Mouse (Mus musculus) forebrain, embryonic 11.5 days (tissue): Measurements from ENCODE around the gene Fbln2. TPM values are rescaled to one million over a fixed set of nuclear protein-coding genes. Genes with fewer than 3 reads are reported as not detected.

Experiments used
- ATAC-seq: fragments of 200-750 bp; cut with Nextera tagmentation; replicated peaks from 2 replicates; pipeline ENCODE4 v1.8.0; 2017; ENCODE audit warnings: moderate TSS enrichment; ENCODE audit not compliant: low FRiP score
- DNase-seq: peaks from one replicate; pipeline ENCODE4 v3.0.0-alpha.2; 2017; ENCODE audit warnings: low spot score
- H3K27ac ChIP-seq: fragments of 300-500 bp; sonication (generic); 2 replicates; pipeline ENCODE4 v1.5.1; 2014; ENCODE audit warnings: low read depth, low read length
- H3K27me3 ChIP-seq: fragments of 300-500 bp; sonication (generic); 2 replicates; pipeline ENCODE4 v1.6.1; 2014; ENCODE audit warnings: mild to moderate bottlenecking, low read length, mixed read lengths; ENCODE audit not compliant: control insufficient read depth, insufficient read depth
- H3K36me3 ChIP-seq: fragments of 300-500 bp; sonication (generic); 2 replicates; pipeline ENCODE4 v1.6.1; 2014; ENCODE audit warnings: mild to moderate bottlenecking, low read length, moderate library complexity, mixed read lengths; ENCODE audit not compliant: control insufficient read depth, insufficient read depth
- H3K4me1 ChIP-seq: fragments of 300-500 bp; sonication (generic); replicated peaks from 2 replicates; pipeline ENCODE4 v1.6.1; 2014; ENCODE audit warnings: low read length, mixed read lengths; ENCODE audit not compliant: control insufficient read depth, insufficient read depth
- H3K4me2 ChIP-seq: fragments of 300-500 bp; sonication (generic); 2 replicates; pipeline ENCODE4 v1.6.1; 2014; ENCODE audit warnings: low read depth, mild to moderate bottlenecking, low read length, moderate library complexity, mixed read lengths; ENCODE audit not compliant: severe bottlenecking
- H3K4me3 ChIP-seq: fragments of 300-500 bp; sonication (generic); 2 replicates; pipeline ENCODE4 v1.5.1; 2014; ENCODE audit warnings: low read depth, low read length
- H3K9ac ChIP-seq: fragments of 300-500 bp; sonication (generic); 2 replicates; pipeline ENCODE4 v1.6.1; 2014; ENCODE audit warnings: low read length
- H3K9me3 ChIP-seq: fragments of 300-500 bp; sonication (generic); 2 replicates; pipeline ENCODE4 v1.6.1; 2016; ENCODE audit warnings: low read length, mixed read lengths; ENCODE audit not compliant: control insufficient read depth
- WGBS: fragments of 180-500 bp; shearing (Covaris S2); extraction: QIAGEN DNeasy Blood & Tissue Kit; methylation state at CpG from one replicate; pipeline ENCODE4 v1.1.7; 2014; 5-methylcytosine and 5-hydroxymethylcytosine counted together
- polyA plus RNA-seq: library from polyadenylated mRNA; unstranded; fragments of >200 nt; fragmentation: Nextera tagmentation; extraction: Ambion mirVana; gene quantifications from 2 replicates; pipeline ENCODE4 v1.2.1, GENCODE M21; 2014

Gene Fbln2
- polyA plus RNA-seq, 1 experiment from 2014 or later: 38.9 TPM

GRCm38 (mm10) chr6:91236429-91236828 lies 24.2 kb downstream of the Fbln2 start:
- 46% methylated on average over 6 of the region's 6 CpGs for WGBS
- DNase-seq (peak; percentile 61), ATAC-seq (no peak)
- no peak overlapping the region for H3K27ac ChIP-seq
- no peaks in the 10 kb centered on the region for H3K36me3 ChIP-seq
- H3K4me2 ChIP-seq: no peak overlapping the region
- no peak overlapping the region for H3K9ac ChIP-seq
- H3K4me1 ChIP-seq: 0 out of 2 replicates have a peak, but pooled peaks cover 2% of the 10 kb centered on the region
- no peak overlapping the region for H3K4me3 ChIP-seq
- no peaks in the 10 kb centered on the region for H3K9me3 ChIP-seq
- H3K27me3 ChIP-seq: no peaks in the 10 kb centered on the region

DNA sequence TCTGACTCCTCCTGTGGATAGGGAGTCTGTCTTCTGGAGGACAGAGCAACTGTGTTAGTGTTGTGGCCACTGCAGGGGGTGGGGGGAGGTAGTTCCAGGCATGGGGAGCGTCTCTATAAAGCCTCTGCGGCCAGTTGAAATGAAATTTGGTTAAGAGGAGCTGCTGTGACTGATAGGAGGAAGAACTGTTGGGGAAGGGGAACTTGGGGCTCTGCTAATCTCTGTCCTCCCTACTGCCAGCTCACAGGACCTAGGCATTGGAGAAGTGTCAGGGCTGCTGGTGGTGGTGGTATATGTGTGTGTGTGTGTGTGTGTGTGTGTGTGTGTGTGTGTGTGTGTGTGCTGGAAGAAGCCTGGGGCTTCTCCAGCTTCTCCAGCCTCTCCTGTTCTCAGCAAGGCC lies 25.0 kb downstream of the Fbln2 start:
- H3K27ac ChIP-seq: no peak overlapping the region
- no peak for ATAC-seq
- H3K4me1 ChIP-seq: 0 out of 2 replicates have a peak, but pooled peaks cover 2% of the 10 kb centered on the region
- no peak for DNase-seq
- no peak overlapping the region for H3K4me3 ChIP-seq
- no peak overlapping the region for H3K4me2 ChIP-seq
- WGBS: 42% methylated on average over 2 of the region's 2 CpGs
- no peaks in the 10 kb centered on the region for H3K36me3 ChIP-seq
- H3K27me3 ChIP-seq: no peaks in the 10 kb centered on the region
- H3K9me3 ChIP-seq: no peaks in the 10 kb centered on the region
- H3K9ac ChIP-seq: no peak overlapping the region

DNA sequence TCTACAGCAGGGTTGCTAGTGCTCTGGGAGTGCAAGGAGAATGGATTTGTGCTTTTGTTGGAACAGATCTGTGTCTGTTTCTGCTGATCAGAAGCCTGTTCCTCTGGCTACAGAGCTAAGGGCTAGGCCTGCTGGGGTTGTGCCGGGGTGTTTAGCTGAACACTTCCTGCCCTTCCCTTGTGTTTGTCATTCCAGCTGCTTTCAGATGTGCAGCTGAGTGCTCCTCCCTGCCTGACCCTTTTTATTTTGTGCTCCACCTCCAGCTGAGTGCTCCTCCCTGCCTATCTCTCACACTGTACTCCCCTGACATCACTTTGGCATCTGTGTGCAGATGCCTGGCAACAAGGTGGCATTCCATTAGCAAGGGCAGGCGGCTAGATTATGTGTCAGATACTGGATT lies 28.3 kb downstream of the Fbln2 start:
- Histone ChIP-seq H3K9ac (no peak overlapping the region), H3K4me1 (peaks cover 7% of the 10 kb centered on the region; the same call in 1 of the 2 replicates), H3K4me2 (no peak overlapping the region), H3K27ac (no peak overlapping the region), H3K27me3 (no peaks in the 10 kb centered on the region), H3K4me3 (no peak overlapping the region), H3K36me3 (no peaks in the 10 kb centered on the region), H3K9me3 (no peaks in the 10 kb centered on the region)
- ATAC-seq (no peak), DNase-seq (no peak)
- WGBS: 81% methylated on average over 2 of the region's 2 CpGs

DNA sequence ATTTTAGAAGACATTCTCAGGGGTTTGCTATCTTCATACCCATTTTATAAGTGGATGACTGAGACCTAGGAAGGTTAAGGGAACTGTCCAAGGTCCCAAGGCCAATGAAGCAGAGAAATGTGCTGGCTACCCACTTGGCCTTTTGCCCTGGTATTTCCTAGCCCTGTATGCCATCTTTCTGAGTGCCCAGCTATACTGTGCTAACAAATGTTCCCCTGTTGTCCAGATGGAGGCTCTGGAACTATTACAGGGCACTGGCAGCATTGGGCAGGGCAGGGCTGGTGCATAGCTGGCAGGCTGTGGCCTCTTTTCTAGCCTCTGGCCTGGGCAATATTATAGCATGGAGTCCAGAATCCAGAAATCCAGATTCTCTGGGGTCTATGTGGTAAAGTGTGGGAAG lies 28.7 kb downstream of the Fbln2 start:
- Histone ChIP-seq H3K4me2 (no peak overlapping the region), H3K27me3 (no peaks in the 10 kb centered on the region), H3K4me1 (peaks cover 7% of the 10 kb centered on the region; the same call in 1 of the 2 replicates), H3K9ac (no peak overlapping the region), H3K27ac (no peak overlapping the region), H3K36me3 (no peaks in the 10 kb centered on the region), H3K9me3 (no peaks in the 10 kb centered on the region), H3K4me3 (no peak overlapping the region)
- DNase-seq: no peak
- no peak for ATAC-seq

GRCm38 (mm10) chr6:91243395-91243794 lies 31.1 kb downstream of the Fbln2 start:
- no peak for ATAC-seq
- Histone ChIP-seq H3K9ac (no peak overlapping the region), H3K27ac (no peak overlapping the region), H3K4me3 (no peak overlapping the region), H3K27me3 (no peaks in the 10 kb centered on the region), H3K4me1 (peaks cover 5% of the 10 kb centered on the region; the same call in 1 of the 2 replicates), H3K36me3 (no peaks in the 10 kb centered on the region), H3K9me3 (no peaks in the 10 kb centered on the region), H3K4me2 (no peak overlapping the region)
- 94% methylated on average over 6 of the region's 6 CpGs for WGBS
- no peak for DNase-seq

DNA sequence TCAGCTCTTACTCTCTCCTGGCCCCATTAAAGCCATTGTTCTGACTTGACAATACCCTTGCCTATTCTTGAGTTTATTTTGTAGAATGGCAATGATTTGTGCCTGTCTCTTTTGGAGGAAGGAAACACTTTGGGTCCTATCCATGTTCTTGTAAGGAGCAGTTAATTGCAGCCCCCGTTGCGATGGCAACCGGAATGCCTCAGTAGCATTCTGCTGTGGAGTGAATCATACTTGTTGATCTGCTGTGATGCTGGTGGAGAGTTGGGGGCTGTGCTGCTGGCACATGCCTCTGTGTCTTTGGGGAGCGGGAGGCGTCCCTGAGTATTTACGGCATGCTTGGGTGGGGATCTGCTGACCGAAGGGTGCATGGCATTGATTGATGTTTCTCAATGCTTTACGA lies 32.1 kb downstream of the Fbln2 start:
- DNase-seq: no peak
- no peaks in the 10 kb centered on the region for H3K9me3 ChIP-seq
- H3K27me3 ChIP-seq: no peaks in the 10 kb centered on the region
- no peak overlapping the region for H3K4me2 ChIP-seq
- no peak for ATAC-seq
- no peak overlapping the region for H3K9ac ChIP-seq
- H3K27ac ChIP-seq: no peak overlapping the region
- 87% methylated on average over 8 of the region's 8 CpGs for whole genome bisulfite sequencing
- peaks cover 5% of the 10 kb centered on the region; the same call in 1 of the 2 replicates for H3K4me1 ChIP-seq
- H3K36me3 ChIP-seq: no peaks in the 10 kb centered on the region
- no peak overlapping the region for H3K4me3 ChIP-seq

DNA sequence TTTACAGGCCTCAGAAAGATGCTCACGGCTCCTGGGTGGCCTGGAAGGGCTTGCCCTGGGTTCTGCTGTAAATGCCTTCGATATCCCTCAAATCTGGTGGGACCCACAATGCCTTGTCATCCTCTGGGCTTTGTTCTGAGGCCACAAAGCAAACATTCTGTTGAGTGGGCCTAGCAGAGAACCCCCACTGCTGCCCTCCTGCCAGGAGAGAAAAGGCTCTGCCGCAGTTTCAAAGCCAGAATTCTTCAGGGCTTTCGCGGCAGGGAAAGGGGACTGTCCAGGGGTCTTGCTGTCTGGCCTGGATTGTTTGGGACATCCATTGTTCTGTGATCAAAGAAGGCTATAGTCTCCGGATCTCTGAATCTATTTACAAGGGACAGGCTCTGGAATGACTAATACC lies 33.1 kb downstream of the Fbln2 start:
- WGBS: 14% methylated on average over 6 of the region's 6 CpGs
- Histone ChIP-seq H3K9ac (no peak overlapping the region; the same call in 1 of the 2 replicates), H3K36me3 (no peaks in the 10 kb centered on the region), H3K9me3 (no peaks in the 10 kb centered on the region), H3K27me3 (no peaks in the 10 kb centered on the region), H3K4me1 (peaks cover 5% of the 10 kb centered on the region; the same call in 1 of the 2 replicates), H3K4me2 (no peak overlapping the region), H3K4me3 (no peak overlapping the region), H3K27ac (no peak overlapping the region)
- peak; percentile 52 for DNase-seq
- no peak for ATAC-seq

GRCm38 (mm10) chr6:91247343-91247742 lies 35.1 kb downstream of the Fbln2 start:
- Histone ChIP-seq H3K9me3 (no peaks in the 10 kb centered on the region), H3K36me3 (no peaks in the 10 kb centered on the region), H3K4me2 (no peak overlapping the region), H3K27me3 (no peaks in the 10 kb centered on the region), H3K4me1 (peaks cover 5% of the 10 kb centered on the region; the same call in 1 of the 2 replicates), H3K9ac (no peak overlapping the region), H3K4me3 (no peak overlapping the region), H3K27ac (no peak overlapping the region)
- WGBS: 96% methylated on average over 1 of the region's 1 CpGs
- no peak for ATAC-seq
- no peak for DNase-seq

DNA sequence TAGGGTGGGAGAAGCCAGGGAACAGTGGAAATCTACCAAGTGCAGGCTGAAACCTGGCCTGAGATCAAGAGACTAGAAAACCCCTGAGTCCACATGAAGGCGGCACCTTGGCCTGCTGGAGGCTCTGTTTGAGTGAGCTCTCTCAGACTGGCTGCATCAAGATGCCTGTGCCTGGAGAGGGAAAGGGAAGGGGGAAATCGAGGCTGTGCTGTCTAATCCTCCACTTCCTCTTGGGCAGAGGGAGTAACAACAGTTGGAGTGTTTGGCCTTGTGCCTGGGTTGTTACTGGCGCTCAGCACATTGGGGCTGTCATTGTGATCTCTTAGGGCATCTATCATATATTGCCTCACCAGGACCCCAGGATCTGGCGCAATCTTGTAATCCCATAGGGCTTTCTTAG lies 36.4 kb downstream of the Fbln2 start:
- WGBS: 84% methylated on average over 4 of the region's 4 CpGs
- Histone ChIP-seq H3K4me3 (no peak overlapping the region), H3K27me3 (no peaks in the 10 kb centered on the region), H3K4me1 (peaks cover 5% of the 10 kb centered on the region; the same call in 1 of the 2 replicates), H3K4me2 (no peak overlapping the region), H3K9ac (no peak overlapping the region), H3K36me3 (no peaks in the 10 kb centered on the region), H3K27ac (no peak overlapping the region), H3K9me3 (no peaks in the 10 kb centered on the region)
- ATAC-seq (no peak), DNase-seq (no peak)
